Mouse (Mus musculus): ENCODE data around the gene Rps6ka1.
A peak's percentile ranks its signal among the peaks of the same experiment; 100 is the strongest.

Gene Rps6ka1

DNA sequence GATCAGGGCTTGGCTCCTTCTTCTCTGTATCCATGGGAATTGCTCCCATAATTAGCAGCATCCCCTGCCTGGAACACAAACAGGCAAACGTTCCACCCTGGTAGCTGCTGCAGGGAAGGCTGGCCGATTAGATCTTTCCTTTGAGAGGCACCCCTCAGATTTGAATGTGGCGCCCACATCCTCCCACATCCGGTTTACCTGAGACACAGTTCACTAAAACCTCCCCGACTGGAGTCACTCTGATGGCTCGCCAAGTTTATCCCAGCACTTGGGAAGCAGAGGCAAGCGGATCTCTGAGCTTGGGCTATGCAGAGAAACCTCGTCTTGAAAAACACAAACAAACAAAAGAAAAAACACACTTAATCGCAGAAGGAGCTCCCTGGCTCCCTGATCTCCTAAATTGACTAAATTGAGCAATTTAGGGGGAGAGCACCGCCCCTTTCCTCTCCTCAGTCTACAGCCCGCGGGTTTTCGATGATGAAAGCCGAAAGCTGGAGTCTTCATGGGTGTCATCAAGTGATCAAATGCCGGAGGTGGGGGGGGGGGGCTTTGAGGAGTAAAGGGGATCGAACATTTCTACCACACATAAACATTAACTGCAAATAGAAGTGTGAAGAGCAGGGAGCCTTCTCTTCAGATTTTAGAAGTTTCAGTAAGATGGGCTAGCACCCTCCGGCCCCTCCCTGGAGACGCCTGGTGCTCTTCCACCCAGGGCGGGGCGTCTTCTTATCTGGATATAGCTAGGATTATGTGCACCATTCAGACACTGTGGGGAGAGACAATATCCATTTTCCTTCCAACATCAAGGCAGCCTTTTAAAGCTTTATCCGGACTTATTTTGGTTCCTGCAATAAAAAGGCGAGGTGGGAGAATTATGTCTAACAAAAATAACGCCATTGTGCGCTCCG, 59.5 kb downstream of the Rps6ka1 start:
- no peak for DNase-seq (ENCODE audit: extremely low spot score, low read depth, low spot score)

- no peak for DNase-seq (ENCODE audit: extremely low spot score, low read depth, low spot score)
Measured at GRCm38 (mm10) chr4:133827354-133827753, 60.2 kb downstream of the Rps6ka1 start.

DNA sequence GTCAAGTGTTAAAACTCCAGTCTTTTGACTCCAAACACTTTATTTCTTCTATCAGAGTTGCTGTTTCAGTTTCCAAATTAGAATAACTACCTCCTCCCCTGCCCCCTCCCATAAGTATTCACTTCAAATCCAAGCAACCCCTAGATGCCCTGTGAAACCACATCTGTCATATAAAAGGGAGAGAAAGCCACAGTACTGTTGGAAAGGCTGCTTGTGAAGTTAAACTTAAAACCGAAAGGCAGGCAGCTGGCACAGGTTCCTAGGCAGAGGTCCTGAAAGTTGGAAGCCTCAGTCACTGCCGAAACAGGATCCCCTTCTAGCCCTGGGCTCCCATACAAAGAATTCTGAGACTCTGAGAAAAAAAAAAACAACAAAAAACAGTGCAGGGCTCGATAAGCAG, 61.9 kb downstream of the Rps6ka1 start:
- DNase-seq (ENCODE audit: extremely low spot score, low read depth, low spot score), result no peak

DNA sequence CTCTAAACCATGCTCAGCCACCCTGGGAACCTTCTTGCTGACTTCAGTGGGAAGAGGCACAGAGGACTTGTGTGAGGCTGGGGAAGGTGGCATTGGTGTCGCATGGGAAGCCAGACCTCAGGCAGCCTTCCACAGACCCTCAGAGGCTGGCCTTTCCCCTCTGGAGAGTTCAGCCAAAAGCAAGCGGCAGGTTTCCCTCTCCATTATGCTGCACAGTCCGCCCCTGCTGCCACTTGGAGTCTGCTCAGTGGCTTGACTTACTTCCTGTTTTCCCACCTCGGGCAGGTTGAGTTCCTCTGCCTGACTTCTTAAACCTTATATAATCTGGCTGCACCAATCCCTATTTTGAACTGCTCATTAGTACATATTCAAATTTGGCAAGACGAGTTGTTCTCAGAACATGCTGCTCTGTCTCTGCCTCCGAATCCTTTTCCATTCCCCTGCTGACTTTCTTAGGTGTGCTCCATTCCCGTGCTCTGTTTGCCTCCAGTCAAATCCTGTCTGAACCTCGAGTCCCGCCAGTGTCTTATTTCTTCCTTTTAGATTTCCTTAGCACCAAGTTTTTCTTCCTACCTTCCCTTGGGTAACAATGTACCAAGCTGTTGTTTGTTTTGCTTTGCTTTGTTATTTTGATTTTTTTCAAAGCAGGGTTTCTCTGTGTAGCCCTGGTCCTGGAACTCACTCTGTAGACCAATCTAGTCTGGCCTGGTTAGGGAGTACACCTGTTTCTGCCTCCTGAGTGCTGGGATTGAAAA, 66.6 kb downstream of the Rps6ka1 start:
- DNase-seq (ENCODE audit: extremely low spot score, low read depth, low spot score), result no peak

- no peak for DNase-seq (ENCODE audit: extremely low spot score, low read depth, low spot score)
Measured at GRCm38 (mm10) chr4:133820166-133820565, 67.4 kb downstream of the Rps6ka1 start.

DNA sequence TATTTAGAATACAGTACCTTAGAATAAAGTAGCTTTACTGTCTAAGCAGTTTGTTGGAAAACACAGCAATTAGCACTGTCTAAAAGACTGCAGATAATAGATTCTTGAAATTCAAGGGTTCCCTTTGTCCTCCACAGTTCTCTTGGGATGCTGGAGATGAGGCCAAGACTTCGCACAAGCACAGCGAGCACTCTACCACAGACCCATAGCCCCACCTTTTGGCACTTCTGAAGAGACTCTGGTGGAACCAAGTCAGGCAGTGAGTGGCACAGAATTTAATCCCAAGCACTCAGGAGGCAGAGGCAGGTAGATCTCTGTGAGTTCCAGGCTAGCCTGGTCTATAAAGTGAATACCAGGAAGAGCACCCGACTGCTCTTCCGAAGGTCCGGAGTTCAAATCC, 70.2 kb downstream of the Rps6ka1 start:
- no peak for DNase-seq (ENCODE audit: extremely low spot score, low read depth, low spot score)

DNA sequence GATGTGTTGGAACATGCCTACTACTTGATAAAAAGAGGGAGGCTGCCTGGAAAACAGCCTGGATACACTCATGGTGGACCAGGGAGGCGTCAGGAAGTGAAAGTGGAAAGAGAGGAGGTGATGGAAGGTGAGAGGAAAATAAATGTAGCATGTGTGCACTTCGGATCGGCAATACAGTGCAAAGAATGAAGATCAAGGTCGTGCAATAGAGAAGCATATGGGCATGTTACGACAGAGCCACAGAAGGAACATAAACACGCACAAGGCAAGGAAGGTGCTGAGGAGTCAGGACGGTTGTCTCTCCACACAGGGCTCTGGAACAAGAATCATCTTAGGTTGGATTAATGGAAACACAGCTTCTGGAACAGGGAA, 71.1 kb downstream of the Rps6ka1 start:
- no peak for DNase-seq (ENCODE audit: extremely low spot score, low read depth, low spot score)

DNA sequence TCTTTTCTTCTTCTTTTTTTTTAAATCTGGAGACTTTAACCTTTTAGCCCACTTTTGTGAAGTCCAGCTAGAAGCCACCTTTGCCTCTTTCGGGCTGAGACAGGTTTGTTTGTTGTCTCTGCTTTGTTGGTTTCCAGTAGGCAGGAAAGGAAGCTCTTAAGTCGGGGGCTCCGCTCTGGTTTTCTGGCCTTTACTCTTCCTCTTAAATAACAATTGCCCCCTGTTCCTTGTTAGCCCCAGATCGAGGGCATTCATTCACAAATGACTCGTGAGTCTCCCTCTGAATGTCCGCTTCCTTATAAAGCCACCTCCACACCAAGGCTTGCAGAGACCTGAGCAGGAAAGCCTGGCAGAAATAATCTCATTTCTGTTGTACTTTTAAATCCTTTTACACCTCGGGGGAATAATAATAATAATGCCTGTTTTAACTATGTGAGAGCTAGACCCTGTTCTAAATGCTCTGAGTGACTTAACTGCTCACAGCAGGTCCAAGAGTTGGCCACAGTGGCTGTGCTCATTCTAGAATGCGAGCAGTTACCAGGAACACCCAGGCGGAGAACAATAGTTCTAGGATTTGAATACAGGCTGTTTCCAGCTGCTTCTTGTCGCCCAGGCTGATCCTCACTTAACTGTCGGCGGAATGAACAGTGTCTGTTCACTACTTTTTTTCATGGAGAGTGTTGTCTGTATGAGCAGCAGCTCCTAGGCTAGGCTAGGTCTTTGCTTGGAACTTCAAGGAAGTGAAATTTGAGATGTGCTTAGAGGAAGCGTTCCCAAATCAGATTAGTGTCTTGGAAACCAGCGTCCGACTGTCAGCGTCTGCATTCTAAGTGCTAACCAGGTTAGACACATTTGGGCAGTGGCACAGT, 71.7 kb downstream of the Rps6ka1 start:
- DNase-seq (ENCODE audit: extremely low spot score, low read depth, low spot score), result no peak

- DNase-seq (ENCODE audit: extremely low spot score, low read depth, low spot score), result no peak
Measured at GRCm38 (mm10) chr4:133814804-133815515, 72.6 kb downstream of the Rps6ka1 start.

GRCm38 (mm10) chr4:133813992-133814803, 73.4 kb downstream of the Rps6ka1 start:
- no peak for DNase-seq (ENCODE audit: extremely low spot score, low read depth, low spot score)

- DNase-seq (ENCODE audit: extremely low spot score, low read depth, low spot score), result peak; percentile 83
Measured at GRCm38 (mm10) chr4:133813174-133813991, 74.2 kb downstream of the Rps6ka1 start.

DNA sequence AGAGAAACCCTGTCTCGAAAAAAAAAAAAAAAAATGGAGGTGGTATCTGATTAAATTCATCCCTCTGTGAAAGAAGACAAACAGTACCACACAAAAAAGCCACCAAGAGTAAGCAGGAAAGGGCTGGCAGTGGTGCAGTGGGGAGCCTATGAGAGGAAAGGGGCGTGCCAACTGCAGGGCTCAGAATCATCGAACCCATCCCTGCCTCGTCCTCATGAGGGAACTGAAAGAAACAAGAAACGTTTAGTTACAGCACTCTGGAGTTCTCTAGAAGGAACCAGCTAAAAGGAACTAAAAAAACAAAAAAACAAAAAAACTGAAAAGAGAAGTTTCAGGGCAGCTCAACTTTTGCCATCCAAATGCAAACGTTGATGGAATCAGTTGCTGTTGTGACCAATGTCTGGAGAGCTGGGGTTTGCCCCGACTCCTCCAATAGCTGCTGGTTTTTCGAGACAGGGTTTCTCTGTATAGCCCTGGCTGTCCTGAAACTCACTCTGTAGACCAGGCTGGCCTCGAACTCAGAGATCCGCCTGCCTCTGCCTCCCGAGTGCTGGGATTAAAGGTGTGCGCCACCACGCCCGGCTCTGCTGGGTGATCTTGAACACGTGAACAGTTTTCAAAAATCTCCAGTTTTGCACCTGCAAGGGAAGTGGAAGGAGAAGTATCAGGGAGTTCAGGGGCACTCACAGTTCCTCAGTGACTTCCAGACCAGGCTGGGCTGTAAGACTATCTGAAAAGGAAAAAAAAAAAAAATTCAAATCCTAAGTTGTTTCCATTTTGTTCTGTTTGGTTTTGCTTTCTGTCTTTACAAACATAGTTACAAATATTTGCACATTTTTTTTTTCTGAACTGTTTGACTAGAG, 83.0 kb downstream of the Rps6ka1 start:
- DNase-seq (ENCODE audit: extremely low spot score, low read depth, low spot score), result no peak

- DNase-seq (ENCODE audit: extremely low spot score, low read depth, low spot score), result no peak
Measured at GRCm38 (mm10) chr4:133800589-133800988, 87.0 kb downstream of the Rps6ka1 start.

Data from hindlimb bud, embryonic 11.5 days (tissue).